Mouse (Mus musculus) lung, postnatal 0 days (tissue): ENCODE results near the gene Glrx5. TPM values are rescaled to one million over a fixed set of nuclear protein-coding genes. Genes with fewer than 3 reads are reported as not detected.

Experiments used
- ATAC-seq: fragments of 200-750 bp; cut with Nextera tagmentation; 2 replicates; pipeline ENCODE4 v1.8.0; 2017; ENCODE audit warnings: moderate library complexity
- DNase-seq: peaks from one replicate; pipeline ENCODE4 v3.0.0-alpha.2; 2016; ENCODE audit warnings: low spot score
- H3K27ac ChIP-seq: fragments of 300-500 bp; sonication (generic); 2 replicates; pipeline ENCODE4 v1.5.1; 2014; ENCODE audit warnings: antibody characterized with exemption, mild to moderate bottlenecking, low read length, mixed read lengths
- H3K27me3 ChIP-seq: fragments of 300-500 bp; sonication (generic); replicated peaks from 2 replicates; pipeline ENCODE4 v1.6.1; 2014; ENCODE audit warnings: low read length, mixed read lengths; ENCODE audit not compliant: insufficient read depth
- H3K36me3 ChIP-seq: fragments of 300-500 bp; sonication (generic); 2 replicates; pipeline ENCODE4 v1.6.1; 2014; ENCODE audit warnings: low read length, mixed read lengths; ENCODE audit not compliant: insufficient read depth
- H3K4me1 ChIP-seq: fragments of 300-500 bp; sonication (generic); 2 replicates; pipeline ENCODE4 v1.6.1; 2014; ENCODE audit warnings: antibody characterized with exemption, low read depth, low read length, mixed read lengths; ENCODE audit not compliant: insufficient read depth
- H3K4me2 ChIP-seq: fragments of 300-500 bp; sonication (generic); replicated peaks from 2 replicates; pipeline ENCODE4 v1.6.1; 2014; ENCODE audit warnings: low read depth, mild to moderate bottlenecking, low read length, moderate library complexity, mixed read lengths
- H3K4me3 ChIP-seq: fragments of 300-500 bp; sonication (generic); 2 replicates; pipeline ENCODE4 v1.5.1; 2014; ENCODE audit warnings: low read depth, low read length
- H3K9ac ChIP-seq: fragments of 300-500 bp; sonication (generic); replicated peaks from 2 replicates; pipeline ENCODE4 v1.6.1; 2014; ENCODE audit warnings: low read depth, mild to moderate bottlenecking
- H3K9me3 ChIP-seq: fragments of 300-500 bp; sonication (generic); 2 replicates; pipeline ENCODE4 v1.6.1; 2016; ENCODE audit warnings: low read length, mixed read lengths
- CTCF ChIP-seq: IDR thresholded peaks from 2 replicates; pipeline ENCODE4 v1.5.1; 2016; ENCODE audit warnings: antibody characterized with exemption, mild to moderate bottlenecking
- EP300 ChIP-seq: IDR thresholded peaks from 2 replicates; pipeline ENCODE4 v1.6.1; 2016; ENCODE audit warnings: antibody characterized with exemption, mild to moderate bottlenecking, control low read depth
- WGBS: fragments of 180-500 bp; shearing (Covaris S2); extraction: QIAGEN DNeasy Blood & Tissue Kit; methylation state at CpG from one replicate; pipeline ENCODE4 v1.1.7; 2014; 5-methylcytosine and 5-hydroxymethylcytosine counted together
- polyA plus RNA-seq: library from polyadenylated mRNA; unstranded; fragments of >200 nt; fragmentation: Nextera tagmentation; extraction: Ambion mirVana; gene quantifications from 2 replicates; pipeline ENCODE4 v1.2.1, GENCODE M21; 2015

Gene Glrx5
- 126 and 127 TPM in 2 replicates for polyA plus RNA-seq

- DNase-seq, result peak; percentile 100
Observed at GRCm38 (mm10) chr12:105032147-105032831, at the start of gene Glrx5. Glrx5 (plus strand) TSS chr12:105032688.

GRCm38 (mm10) chr12:104983476-104983875 lies 49.0 kb upstream of the Glrx5 start:
- no peaks in the 10 kb centered on the region for H3K4me1 ChIP-seq
- no peak for ATAC-seq
- H3K36me3 ChIP-seq, result no peaks in the 10 kb centered on the region
- H3K9me3 ChIP-seq, result no peaks in the 10 kb centered on the region
- no peak for DNase-seq
- H3K27ac ChIP-seq, result no peak overlapping the region
- H3K4me2 ChIP-seq, result no peak overlapping the region
- no peak overlapping the region for H3K9ac ChIP-seq
- no peak overlapping the region for H3K4me3 ChIP-seq
- H3K27me3 ChIP-seq, result no peaks in the 10 kb centered on the region
- TF ChIP-seq EP300 (no peak), CTCF (no peak)
- 67% methylated on average over 7 of the region's 7 CpGs for WGBS

More at GRCm38 (mm10) chr12:105032147-105032831, at the start of gene Glrx5:
- TF ChIP-seq EP300, result peak; percentile 28; the same call in 1 of the 2 replicates
- no peak; the same call in 1 of the 2 replicates for TF ChIP-seq CTCF
- Histone ChIP-seq H3K27ac (peak within 1 kb of the TSS; percentile 87), H3K9me3 (no peaks in the 10 kb centered on the region), H3K9ac (peak within 1 kb of the TSS; percentile 65), H3K36me3 (no peaks in the 10 kb centered on the region), H3K27me3 (no peaks in the 10 kb centered on the region), H3K4me1 (peaks cover 21% of the 10 kb centered on the region; the same call in 1 of the 2 replicates), H3K4me3 (peak within 1 kb of the TSS; percentile 68), H3K4me2 (peak within 1 kb of the TSS; percentile 84)
- 2% methylated on average over 72 of the region's 72 CpGs for WGBS
- peak; percentile 98 for ATAC-seq

GRCm38 (mm10) chr12:104985088-104985487 lies 47.4 kb upstream of the Glrx5 start:
- Histone ChIP-seq H3K4me3 (no peak overlapping the region), H3K27me3 (no peaks in the 10 kb centered on the region), H3K9me3 (no peaks in the 10 kb centered on the region), H3K4me1 (no peaks in the 10 kb centered on the region), H3K4me2 (no peak overlapping the region), H3K27ac (no peak overlapping the region), H3K36me3 (no peaks in the 10 kb centered on the region), H3K9ac (no peak overlapping the region)
- TF ChIP-seq CTCF (peak; percentile 52), EP300 (no peak)
- DNase-seq, result no peak
- ATAC-seq, result no peak
- 70% methylated on average over 5 of the region's 5 CpGs for WGBS

GRCm38 (mm10) chr12:104986001-104986400 lies 46.5 kb upstream of the Glrx5 start:
- no peaks in the 10 kb centered on the region for H3K9me3 ChIP-seq
- no peak overlapping the region for H3K9ac ChIP-seq
- no peak for DNase-seq
- no peak overlapping the region for H3K4me2 ChIP-seq
- H3K36me3 ChIP-seq, result no peaks in the 10 kb centered on the region
- no peak overlapping the region for H3K4me3 ChIP-seq
- TF ChIP-seq CTCF (no peak), EP300 (no peak)
- no peak for ATAC-seq
- H3K4me1 ChIP-seq, result no peaks in the 10 kb centered on the region
- H3K27ac ChIP-seq, result no peak overlapping the region
- 89% methylated on average over 2 of the region's 2 CpGs for WGBS
- H3K27me3 ChIP-seq, result no peaks in the 10 kb centered on the region

GRCm38 (mm10) chr12:104986781-104987180 lies 45.7 kb upstream of the Glrx5 start:
- Histone ChIP-seq H3K4me3 (no peak overlapping the region), H3K4me1 (no peaks in the 10 kb centered on the region), H3K9ac (no peak overlapping the region), H3K4me2 (no peak overlapping the region), H3K27ac (no peak overlapping the region), H3K27me3 (no peaks in the 10 kb centered on the region), H3K9me3 (no peaks in the 10 kb centered on the region), H3K36me3 (no peaks in the 10 kb centered on the region)
- DNase-seq (no peak), ATAC-seq (no peak)
- TF ChIP-seq EP300 (no peak), CTCF (no peak)
- 83% methylated on average over 9 of the region's 9 CpGs for WGBS

- 85% methylated on average over 7 of the region's 7 CpGs for WGBS
- ATAC-seq, result no peak
- no peak overlapping the region for H3K9ac ChIP-seq
Observed at GRCm38 (mm10) chr12:104987936-104988335, 44.6 kb upstream of the Glrx5 start.

More at GRCm38 (mm10) chr12:104987936-104988335, 44.6 kb upstream of the Glrx5 start:
- H3K27me3 ChIP-seq, result no peaks in the 10 kb centered on the region
- TF ChIP-seq CTCF (no peak), EP300 (no peak)
- no peak for DNase-seq
- H3K4me3 ChIP-seq, result no peak overlapping the region
- no peak overlapping the region for H3K4me2 ChIP-seq
- H3K9me3 ChIP-seq, result no peaks in the 10 kb centered on the region
- no peak overlapping the region for H3K27ac ChIP-seq
- no peaks in the 10 kb centered on the region for H3K4me1 ChIP-seq
- H3K36me3 ChIP-seq, result no peaks in the 10 kb centered on the region
